Mouse (Mus musculus) heart, postnatal 0 days (tissue): ENCODE data around the gene Crat.
A peak's percentile ranks its signal among the peaks of the same experiment; 100 is the strongest.

Experiments used
- CTCF ChIP-seq: IDR thresholded peaks from 2 replicates; pipeline ENCODE4 v1.5.1; 2016; ENCODE audit warnings: antibody characterized with exemption, control low read depth, low read depth
- EP300 ChIP-seq: IDR thresholded peaks from 2 replicates; pipeline ENCODE4 v1.6.1; 2016; ENCODE audit warnings: antibody characterized with exemption, low read depth

DNA sequence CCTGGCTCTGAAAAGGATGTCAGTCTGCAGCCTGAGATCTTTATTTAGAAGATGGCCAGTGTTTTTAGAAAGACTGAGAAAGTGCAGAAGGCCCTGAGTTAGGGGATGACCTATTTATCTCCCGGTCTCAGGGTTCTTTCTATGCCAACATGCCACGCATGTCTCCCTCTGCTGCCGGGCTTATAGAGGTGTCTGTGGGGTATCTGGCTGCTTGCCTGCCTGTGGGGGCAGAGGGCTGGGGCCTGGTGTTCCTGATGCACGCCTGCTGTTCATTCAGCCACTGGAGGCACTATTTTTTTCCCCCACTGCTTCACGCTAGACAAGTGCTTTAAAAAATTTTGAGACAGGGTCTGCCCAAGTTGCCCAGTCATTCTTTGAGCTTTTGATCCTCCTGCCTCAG is 49.4 kb downstream of the Crat start:
- TF ChIP-seq CTCF (peak; percentile 33), EP300 (no peak)
